Mouse (Mus musculus) megakaryocyte progenitor cell, adult 5-6 weeks (primary cell): ENCODE data around the gene Tmprss12. TPM values are rescaled to one million over a fixed set of nuclear protein-coding genes. Genes with fewer than 3 reads are reported as not detected.
"Not testable (repeated sequence)": the region's sequence is repeated elsewhere in the genome, so short reads cannot be mapped to it uniquely, and the experiment has no call there.

Experiments used
- ATAC-seq: replicated peaks from 2 replicates; pipeline ENCODE4 v1.8.0; 2016; ENCODE audit warnings: mild to moderate bottlenecking, moderate TSS enrichment, inconsistent platforms; ENCODE audit not compliant: poor library complexity
- total RNA-seq, 2 experiments: library from RNA; stranded (forward) in 1 of 2; stranded (reverse) in 1 of 2; fragments of 157-497, 149-512 nt in 1 of 2; fragments of 200-1000 nt in 1 of 2; gene quantifications; 2 replicates each; pipeline versions ENCODE4 v1.2.3 to v1.2.4; 2015 to 2017

Tmprss12 gene
- total RNA-seq, 2 experiments from 2014 or later, result not detected

GRCm38 (mm10) chr15:100321134-100321533 is 40.5 kb downstream of the Tmprss12 start:
- ATAC-seq, result peak; percentile 38; the same call in 1 of the 2 replicates

DNA sequence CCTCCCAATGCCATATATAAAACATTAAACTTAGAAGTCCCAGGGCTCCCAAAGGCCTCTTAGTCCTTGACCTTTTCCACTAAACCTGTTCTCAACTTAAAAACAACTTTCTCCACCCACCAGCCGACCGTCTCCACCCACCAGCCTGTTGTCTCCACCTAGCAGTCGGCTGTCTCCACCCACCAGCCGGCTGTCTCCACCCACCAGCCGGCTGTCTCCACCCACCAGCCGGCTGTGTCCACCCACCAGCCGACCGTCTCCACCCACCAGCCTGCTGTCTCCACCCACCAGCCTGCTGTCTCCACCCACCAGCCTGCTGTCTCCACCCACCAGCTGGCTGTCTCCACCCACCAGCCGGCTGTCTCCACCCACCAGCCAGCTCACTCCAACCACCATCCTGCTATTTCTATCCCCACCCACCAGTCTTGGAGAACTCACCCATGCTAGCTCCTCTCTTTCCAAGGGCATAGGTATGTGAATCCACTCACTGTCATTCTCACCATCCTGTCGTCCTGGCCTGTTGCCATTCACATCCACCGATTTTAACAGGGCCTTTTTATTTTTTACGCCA is 43.5 kb downstream of the Tmprss12 start:
- ATAC-seq, result peak; percentile 97

DNA sequence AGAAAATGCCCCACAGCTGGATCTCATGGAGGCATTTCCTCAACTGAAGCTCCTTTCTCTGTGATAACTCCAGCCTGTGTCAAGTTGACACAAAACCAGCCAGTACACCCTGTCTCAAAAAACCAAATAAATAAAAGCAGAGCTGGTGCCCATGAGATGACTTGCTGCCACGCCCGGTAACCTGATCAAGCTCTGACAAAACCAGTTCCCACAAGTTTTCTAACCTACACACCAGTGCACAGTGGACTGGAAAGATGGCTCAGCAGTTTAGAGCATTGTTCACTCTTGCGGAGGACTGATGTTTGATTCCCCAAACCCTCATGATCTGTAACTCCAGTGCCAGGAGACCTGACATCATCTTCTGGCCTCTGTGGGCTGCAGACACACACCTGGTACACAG is 44.6 kb downstream of the Tmprss12 start:
- no peak for ATAC-seq

DNA sequence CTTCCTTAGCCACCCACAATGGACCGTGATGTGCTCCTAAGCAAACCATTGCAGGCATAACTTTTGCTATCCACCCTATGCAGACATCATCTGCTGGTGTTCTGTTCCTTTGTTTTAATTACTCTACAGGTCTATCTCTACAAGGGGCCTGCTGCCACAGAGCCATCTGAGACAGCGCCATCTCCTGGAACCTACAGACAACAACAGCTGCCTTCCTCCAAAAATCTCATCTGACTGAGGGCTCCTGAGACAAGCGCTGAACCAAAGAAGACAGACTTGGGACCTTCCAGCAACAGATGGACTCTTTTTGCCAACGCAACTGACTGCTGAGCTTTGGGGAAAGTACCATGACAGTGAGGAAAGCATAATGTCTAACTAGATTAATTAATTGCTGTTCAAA is 47.5 kb downstream of the Tmprss12 start:
- not testable (repeated sequence) for ATAC-seq

- not testable (repeated sequence) for ATAC-seq
Observed at GRCm38 (mm10) chr15:100329336-100329735, 48.7 kb downstream of the Tmprss12 start.

- ATAC-seq, result no peak
Observed at GRCm38 (mm10) chr15:100330739-100331138, 50.1 kb downstream of the Tmprss12 start.

GRCm38 (mm10) chr15:100332077-100332961 is 51.7 kb downstream of the Tmprss12 start:
- ATAC-seq, result peak; percentile 88

DNA sequence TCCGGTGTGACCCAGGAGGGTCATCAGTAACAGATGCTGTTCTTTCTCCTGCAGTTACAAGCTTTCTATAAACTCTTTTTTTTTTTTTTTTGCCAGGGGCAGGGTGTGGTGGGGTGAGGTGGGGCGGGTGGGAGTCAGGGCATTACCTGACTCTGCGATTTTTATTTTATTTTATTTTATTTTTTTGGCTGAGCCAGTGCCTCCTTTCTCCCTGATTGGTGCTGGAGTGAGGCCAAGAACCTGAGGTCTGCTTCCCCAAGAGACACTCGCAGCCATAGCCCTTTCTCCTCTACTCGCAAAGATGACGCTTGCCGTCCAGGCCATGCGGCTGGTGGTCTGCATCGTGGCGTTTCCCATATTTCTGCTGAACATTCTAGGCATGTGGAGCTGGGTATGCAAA is 54.0 kb downstream of the Tmprss12 start, which contains the start of gene Mettl7a3:
Mettl7a3 (plus strand) TSS at position 301 of the 400 bp plus-strand sequence.
- ATAC-seq, result no peak

DNA sequence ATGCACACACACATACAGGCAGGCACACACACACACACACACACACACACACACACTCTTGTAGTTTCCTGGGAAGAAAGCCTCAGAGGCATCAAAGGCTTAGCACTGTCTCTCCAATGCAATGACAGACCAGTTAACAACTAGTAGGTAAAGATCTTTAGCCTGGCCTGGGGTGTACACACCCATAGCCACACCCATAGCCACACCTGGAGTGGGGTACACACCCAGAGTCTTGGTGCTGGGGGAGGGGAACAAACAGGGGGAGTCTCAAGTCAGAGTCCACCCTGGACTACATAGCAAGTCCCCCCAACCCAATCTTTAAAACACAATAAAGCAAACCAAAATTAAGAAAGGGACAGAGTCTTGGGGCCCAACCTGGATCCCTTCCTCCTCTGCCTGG is 56.7 kb downstream of the Tmprss12 start:
- not testable (repeated sequence) for ATAC-seq

DNA sequence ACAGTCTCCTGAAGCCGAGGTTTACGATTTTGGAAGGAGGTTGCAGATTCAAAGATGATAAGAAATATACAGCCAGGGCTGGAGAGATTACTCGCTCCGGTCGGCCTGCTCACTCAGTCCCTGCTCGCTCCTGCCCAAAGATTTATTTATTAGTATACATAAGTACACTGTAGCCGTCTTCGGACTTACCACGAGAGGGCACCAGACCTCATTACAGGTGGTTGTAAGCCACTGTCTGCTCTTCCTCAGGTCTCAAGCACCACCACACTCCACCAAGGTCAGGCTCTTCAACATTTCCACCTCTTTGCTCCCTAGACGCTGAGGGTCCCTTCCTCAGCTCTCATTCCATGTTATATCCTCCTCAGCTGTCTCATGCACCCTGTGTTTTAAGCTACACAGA is 57.2 kb downstream of the Tmprss12 start:
- peak; percentile 91 for ATAC-seq

DNA sequence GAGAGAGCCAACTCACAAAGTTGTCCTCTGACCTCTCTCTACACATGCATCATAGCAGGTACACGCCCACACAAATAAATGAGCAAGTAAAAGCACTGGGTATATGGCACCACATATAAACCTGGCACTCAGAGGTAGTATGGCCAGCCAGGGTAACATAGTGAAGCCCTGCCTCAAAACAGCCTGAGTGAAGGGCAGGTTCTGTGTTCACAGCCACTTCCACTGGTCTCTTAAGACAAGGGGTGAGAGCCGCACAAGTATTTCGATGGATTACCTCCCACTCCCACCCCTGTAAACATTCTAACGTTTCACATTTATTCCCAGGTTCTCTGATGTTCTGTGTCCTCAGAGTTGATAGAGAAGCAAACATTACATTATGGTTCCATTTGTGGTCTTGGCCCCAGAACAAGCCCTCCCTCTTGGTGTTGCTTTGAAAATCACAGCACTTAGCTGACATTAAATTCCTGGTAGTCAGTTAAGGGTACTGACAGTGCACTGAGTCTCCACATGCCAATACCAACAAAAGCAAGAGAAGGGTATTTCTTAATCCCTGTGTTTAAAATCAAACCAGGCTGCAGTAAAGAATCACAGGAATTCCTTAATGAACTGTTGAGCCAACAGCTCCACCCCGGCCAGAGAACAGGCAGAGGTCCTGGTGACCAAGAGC is 60.8 kb downstream of the Tmprss12 start:
- ATAC-seq, result not testable (repeated sequence)

Other genes starting within 250 kb of the Tmprss12 start
- gene Dip2b, start 242.2 kb upstream of the Tmprss12 start, total RNA-seq (2015), result 17.5 and 17.6 TPM in 2 replicates
- 10.2 TPM in 2 replicates for gene Dip2b, start 242.2 kb upstream of the Tmprss12 start, total RNA-seq (2017)
- 92.3 and 95.8 TPM in 2 replicates for gene Atf1, start 53.0 kb upstream of the Tmprss12 start, total RNA-seq (2015)
- 65.7 and 80.7 TPM in 2 replicates for gene Atf1, start 53.0 kb upstream of the Tmprss12 start, total RNA-seq (2017)
- gene Mettl7a1, start 23.3 kb downstream of the Tmprss12 start, total RNA-seq (2015), result 15.0 and 17.7 TPM in 2 replicates
- gene Mettl7a1, start 23.3 kb downstream of the Tmprss12 start, total RNA-seq (2017), result 49.5 and 63.2 TPM in 2 replicates
- not detected in 2 replicates for gene Mettl7a3, start 54.1 kb downstream of the Tmprss12 start, total RNA-seq (2015)
- gene Mettl7a3, start 54.1 kb downstream of the Tmprss12 start, total RNA-seq (2017), result 0.10 TPM in 1 of 2 replicates, not detected in the other
- not detected in 2 replicates for gene Methig1, start 72.3 kb downstream of the Tmprss12 start, total RNA-seq (2015)
- gene Methig1, start 72.3 kb downstream of the Tmprss12 start, total RNA-seq (2017), result not detected in 2 replicates
- not detected in 2 replicates for gene Mettl7a2, start 72.4 kb downstream of the Tmprss12 start, total RNA-seq (2015)
- not detected in 2 replicates for gene Mettl7a2, start 72.4 kb downstream of the Tmprss12 start, total RNA-seq (2017)
- not detected in 2 replicates for gene Higd1c, start 83.7 kb downstream of the Tmprss12 start, total RNA-seq (2015)
- not detected in 2 replicates for gene Higd1c, start 83.7 kb downstream of the Tmprss12 start, total RNA-seq (2017)
- not detected in 2 replicates for gene Gm5475, start 141.3 kb downstream of the Tmprss12 start, total RNA-seq (2015)
- gene Gm5475, start 141.3 kb downstream of the Tmprss12 start, total RNA-seq (2017), result not detected in 2 replicates
- gene Slc11a2, start 144.2 kb downstream of the Tmprss12 start, total RNA-seq (2015), result 8.2 and 12.0 TPM in 2 replicates
- gene Slc11a2, start 144.2 kb downstream of the Tmprss12 start, total RNA-seq (2017), result 11.0 and 14.6 TPM in 2 replicates
- 35.7 and 37.2 TPM in 2 replicates for gene Letmd1, start 188.2 kb downstream of the Tmprss12 start, total RNA-seq (2015)
- gene Letmd1, start 188.2 kb downstream of the Tmprss12 start, total RNA-seq (2017), result 22.0 and 22.2 TPM in 2 replicates
- 1.5 and 1.6 TPM in 2 replicates for gene Csrnp2, start 214.7 kb downstream of the Tmprss12 start, total RNA-seq (2015)
- gene Csrnp2, start 214.7 kb downstream of the Tmprss12 start, total RNA-seq (2017), result 1.7 and 2.7 TPM in 2 replicates